Mouse (Mus musculus) liver, embryonic 15.5 days (tissue): Measurements from ENCODE around the gene Hoxc10. TPM values are rescaled to one million over a fixed set of nuclear protein-coding genes. Genes with fewer than 3 reads are reported as not detected.

Source experiments
- ATAC-seq: fragments of 200-750 bp; cut with Nextera tagmentation; 2 replicates; pipeline ENCODE4 v1.8.0; 2017; ENCODE audit warnings: moderate number of reproducible peaks, mild to moderate bottlenecking, moderate library complexity; ENCODE audit not compliant: insufficient read depth
- H3K27ac ChIP-seq: fragments of 300-500 bp; sonication (generic); replicated peaks from 2 replicates; pipeline ENCODE4 v1.5.1; 2015; ENCODE audit warnings: mild to moderate bottlenecking, inconsistent platforms
- H3K27me3 ChIP-seq: fragments of 300-500 bp; sonication (generic); 2 replicates; pipeline ENCODE4 v1.6.1; 2015; ENCODE audit warnings: mild to moderate bottlenecking, inconsistent platforms
- H3K36me3 ChIP-seq: fragments of 300-500 bp; sonication (generic); replicated peaks from 2 replicates; pipeline ENCODE4 v1.6.1; 2015; ENCODE audit warnings: moderate library complexity, mild to moderate bottlenecking, inconsistent platforms
- H3K4me1 ChIP-seq: fragments of 300-500 bp; sonication (generic); replicated peaks from 2 replicates; pipeline ENCODE4 v1.6.1; 2015; ENCODE audit warnings: inconsistent platforms
- H3K4me2 ChIP-seq: fragments of 300-500 bp; sonication (generic); 2 replicates; pipeline ENCODE4 v1.6.1; 2015; ENCODE audit warnings: moderate library complexity, mild to moderate bottlenecking, inconsistent platforms
- H3K4me3 ChIP-seq: fragments of 300-500 bp; sonication (generic); replicated peaks from 2 replicates; pipeline ENCODE4 v1.5.1; 2015; ENCODE audit warnings: mild to moderate bottlenecking, inconsistent platforms
- H3K9ac ChIP-seq: fragments of 300-500 bp; sonication (generic); 2 replicates; pipeline ENCODE4 v1.6.1; 2015; ENCODE audit warnings: moderate library complexity, mild to moderate bottlenecking, inconsistent platforms
- H3K9me3 ChIP-seq: fragments of 300-500 bp; sonication (generic); replicated peaks from 2 replicates; pipeline ENCODE4 v1.6.1; 2016; ENCODE audit warnings: inconsistent platforms
- WGBS: fragments of 180-500 bp; shearing (Covaris S2); methylation state at CpG from one replicate; pipeline ENCODE4 v1.1.7; 2015; ENCODE audit warnings: mixed read lengths; ENCODE audit not compliant: insufficient replicate concordance; 5-methylcytosine and 5-hydroxymethylcytosine counted together
- polyA plus RNA-seq: library from polyadenylated mRNA; unstranded; fragments of >200 nt; fragmentation: Nextera tagmentation; extraction: Ambion mirVana; gene quantifications from 2 replicates; pipeline ENCODE4 v1.2.1, GENCODE M21; 2015

Gene Hoxc10
- polyA plus RNA-seq, 1 experiment from 2014 or later = not detected

DNA sequence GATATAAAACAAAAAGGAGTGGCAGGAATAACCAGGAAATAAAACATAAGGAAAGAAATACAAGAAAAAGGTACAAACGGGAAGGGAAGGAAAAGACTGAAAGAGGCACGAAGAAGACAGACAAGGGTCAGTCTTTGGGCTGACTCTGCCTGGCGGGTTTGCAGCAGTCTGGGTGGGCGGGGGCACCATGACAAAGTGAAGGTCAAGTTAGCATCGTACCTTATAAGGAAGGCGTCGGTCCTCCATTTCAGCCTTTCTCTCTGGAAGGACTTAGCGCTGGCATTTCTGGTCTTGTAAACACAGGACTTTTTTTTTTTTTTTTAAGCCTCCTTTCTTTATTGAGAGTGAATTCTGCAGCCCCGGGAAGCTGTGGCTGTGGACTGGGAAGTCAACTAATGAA is 19.3 kb upstream of the Hoxc10 start:
- Histone ChIP-seq H3K27me3 (peaks cover 100% of the 10 kb centered on the region), H3K9me3 (no peaks in the 10 kb centered on the region), H3K9ac (no peak overlapping the region), H3K4me3 (no peak overlapping the region), H3K36me3 (no peaks in the 10 kb centered on the region), H3K27ac (no peak overlapping the region), H3K4me2 (no peak overlapping the region), H3K4me1 (no peaks in the 10 kb centered on the region)
- no peak for ATAC-seq
- WGBS = 1% methylated on average over 9 of the region's 9 CpGs

GRCm38 (mm10) chr15:102948842-102949241 is 17.8 kb upstream of the Hoxc10 start:
- H3K9ac ChIP-seq = no peak overlapping the region
- no peaks in the 10 kb centered on the region for H3K36me3 ChIP-seq
- no peak overlapping the region for H3K27ac ChIP-seq
- H3K4me2 ChIP-seq = no peak overlapping the region
- H3K4me3 ChIP-seq = no peak overlapping the region
- H3K9me3 ChIP-seq = no peaks in the 10 kb centered on the region
- H3K4me1 ChIP-seq = no peaks in the 10 kb centered on the region
- no peak for ATAC-seq
- 8% methylated on average over 2 of the region's 2 CpGs for WGBS
- peaks cover 100% of the 10 kb centered on the region for H3K27me3 ChIP-seq

DNA sequence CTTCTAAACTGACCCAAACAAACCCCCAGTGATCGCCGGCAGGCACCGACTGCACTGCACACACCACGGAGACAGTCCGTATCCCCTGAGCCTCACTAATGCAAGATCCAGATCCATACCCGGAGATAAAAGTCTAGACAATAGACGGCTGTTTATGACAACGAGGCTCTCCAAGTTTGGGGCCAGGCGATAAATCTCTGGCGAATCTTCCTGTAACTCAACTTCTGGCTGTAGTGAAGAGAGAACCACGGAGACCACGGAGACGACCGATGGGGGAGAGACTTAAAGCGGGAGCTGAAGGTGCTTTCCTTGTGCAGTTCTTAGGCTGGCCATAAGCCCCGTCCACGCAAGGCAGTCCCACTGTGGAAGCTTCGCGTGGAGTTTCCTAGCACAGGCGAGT is 16.9 kb upstream of the Hoxc10 start:
- H3K4me3 ChIP-seq = no peak overlapping the region
- no peak overlapping the region for H3K4me2 ChIP-seq
- no peaks in the 10 kb centered on the region for H3K36me3 ChIP-seq
- H3K27ac ChIP-seq = no peak overlapping the region
- no peaks in the 10 kb centered on the region for H3K4me1 ChIP-seq
- 1% methylated on average over 20 of the region's 20 CpGs for WGBS
- no peak overlapping the region for H3K9ac ChIP-seq
- H3K27me3 ChIP-seq = peaks cover 100% of the 10 kb centered on the region
- no peaks in the 10 kb centered on the region for H3K9me3 ChIP-seq
- ATAC-seq = no peak

GRCm38 (mm10) chr15:102950877-102951276 is 15.7 kb upstream of the Hoxc10 start:
- no peaks in the 10 kb centered on the region for H3K9me3 ChIP-seq
- WGBS = 6% methylated on average over 2 of the region's 2 CpGs
- H3K4me2 ChIP-seq = no peak overlapping the region
- no peak for ATAC-seq
- no peak overlapping the region for H3K27ac ChIP-seq
- H3K4me1 ChIP-seq = no peaks in the 10 kb centered on the region
- no peak overlapping the region for H3K4me3 ChIP-seq
- peaks cover 100% of the 10 kb centered on the region for H3K27me3 ChIP-seq
- H3K9ac ChIP-seq = no peak overlapping the region
- H3K36me3 ChIP-seq = no peaks in the 10 kb centered on the region

- Histone ChIP-seq H3K9ac (no peak overlapping the region), H3K27me3 (peaks cover 100% of the 10 kb centered on the region), H3K4me3 (no peak overlapping the region), H3K27ac (no peak overlapping the region), H3K4me1 (no peaks in the 10 kb centered on the region), H3K36me3 (no peaks in the 10 kb centered on the region), H3K4me2 (no peak overlapping the region), H3K9me3 (no peaks in the 10 kb centered on the region)
- ATAC-seq = no peak
- 4% methylated on average over 6 of the region's 6 CpGs for WGBS
These were observed 13.0 kb upstream of the Hoxc10 start for GRCm38 (mm10) chr15:102953561-102953960.

- WGBS = 2% methylated on average over 56 of the region's 57 CpGs
- H3K4me2 ChIP-seq = no peak within 1 kb of the TSS
- no peak within 1 kb of the TSS for H3K4me3 ChIP-seq
- H3K9me3 ChIP-seq = no peaks in the 10 kb centered on the region
- no peaks in the 10 kb centered on the region for H3K4me1 ChIP-seq
- no peak within 1 kb of the TSS for H3K9ac ChIP-seq
- H3K27ac ChIP-seq = no peak within 1 kb of the TSS
- no peak for ATAC-seq
- no peaks in the 10 kb centered on the region for H3K36me3 ChIP-seq
- H3K27me3 ChIP-seq = peaks cover 99% of the 10 kb centered on the region
These were observed 12.2 kb upstream of the Hoxc10 start, which contains the start of gene Hoxc11 for GRCm38 (mm10) chr15:102954192-102955006. Gene Hoxc11 (plus strand): TSS chr15:102954427.

GRCm38 (mm10) chr15:102955007-102955382 is 11.6 kb upstream of the Hoxc10 start:
- under 1% methylated on average over 26 of the region's 28 CpGs for WGBS
- Histone ChIP-seq H3K4me3 (no peak overlapping the region), H3K4me2 (no peak overlapping the region), H3K4me1 (no peaks in the 10 kb centered on the region), H3K27me3 (peaks cover 99% of the 10 kb centered on the region), H3K9me3 (no peaks in the 10 kb centered on the region), H3K27ac (no peak overlapping the region), H3K9ac (no peak overlapping the region), H3K36me3 (no peaks in the 10 kb centered on the region)
- ATAC-seq = no peak

- H3K27me3 ChIP-seq = peaks cover 99% of the 10 kb centered on the region
- no peak overlapping the region for H3K4me3 ChIP-seq
- H3K4me2 ChIP-seq = no peak overlapping the region
- no peak overlapping the region for H3K9ac ChIP-seq
- ATAC-seq = no peak
- no peaks in the 10 kb centered on the region for H3K36me3 ChIP-seq
- no peak overlapping the region for H3K27ac ChIP-seq
- H3K9me3 ChIP-seq = no peaks in the 10 kb centered on the region
- H3K4me1 ChIP-seq = no peaks in the 10 kb centered on the region
- WGBS = under 1% methylated on average over 39 of the region's 40 CpGs
These were observed 10.6 kb upstream of the Hoxc10 start for GRCm38 (mm10) chr15:102955833-102956640.

DNA sequence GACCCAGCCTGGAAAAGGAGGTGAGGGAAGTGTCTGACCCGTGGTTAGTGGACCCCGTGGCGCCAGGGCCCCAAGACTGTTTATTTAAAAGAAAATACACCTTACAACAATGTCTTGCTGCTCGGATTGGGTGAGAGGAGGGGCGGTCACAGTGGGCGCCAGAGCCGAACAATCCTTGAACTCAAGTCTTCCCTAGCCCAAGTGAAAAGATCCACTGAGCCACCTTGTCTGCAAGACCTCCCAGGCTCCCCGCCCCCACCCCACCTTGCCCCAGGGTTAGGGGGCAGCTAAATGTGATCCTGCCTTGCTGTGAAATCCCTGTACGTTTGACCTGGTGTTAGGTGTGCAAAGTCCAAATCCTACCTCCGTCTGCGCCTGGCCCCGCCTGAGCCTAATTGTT is 9.7 kb upstream of the Hoxc10 start:
- peaks cover 99% of the 10 kb centered on the region for H3K27me3 ChIP-seq
- no peak overlapping the region for H3K4me2 ChIP-seq
- no peak overlapping the region for H3K4me3 ChIP-seq
- ATAC-seq = no peak
- no peak overlapping the region for H3K9ac ChIP-seq
- no peak overlapping the region for H3K27ac ChIP-seq
- H3K36me3 ChIP-seq = no peaks in the 10 kb centered on the region
- no peaks in the 10 kb centered on the region for H3K4me1 ChIP-seq
- WGBS = under 1% methylated on average over 12 of the region's 12 CpGs
- H3K9me3 ChIP-seq = no peaks in the 10 kb centered on the region

- no peak overlapping the region for H3K9ac ChIP-seq
- under 1% methylated on average over 13 of the region's 13 CpGs for WGBS
- H3K36me3 ChIP-seq = no peaks in the 10 kb centered on the region
- H3K4me1 ChIP-seq = no peaks in the 10 kb centered on the region
- no peaks in the 10 kb centered on the region for H3K9me3 ChIP-seq
- H3K27ac ChIP-seq = no peak overlapping the region
- peaks cover 98% of the 10 kb centered on the region for H3K27me3 ChIP-seq
- no peak overlapping the region for H3K4me2 ChIP-seq
- H3K4me3 ChIP-seq = no peak overlapping the region
- no peak for ATAC-seq
These were observed 6.9 kb upstream of the Hoxc10 start for GRCm38 (mm10) chr15:102959663-102960191.

- under 1% methylated on average over 6 of the region's 6 CpGs for WGBS
- no peak for ATAC-seq
- peaks cover 98% of the 10 kb centered on the region for H3K27me3 ChIP-seq
- no peak overlapping the region for H3K9ac ChIP-seq
- H3K4me1 ChIP-seq = no peaks in the 10 kb centered on the region; the same call in 1 of the 2 replicates
- no peak overlapping the region for H3K27ac ChIP-seq
- H3K9me3 ChIP-seq = no peaks in the 10 kb centered on the region
- H3K4me2 ChIP-seq = no peak overlapping the region
- H3K36me3 ChIP-seq = no peaks in the 10 kb centered on the region
- no peak overlapping the region for H3K4me3 ChIP-seq
These were observed 4.9 kb upstream of the Hoxc10 start for GRCm38 (mm10) chr15:102961728-102962127.
